ENCODE assay signal across 8 mouse cellular contexts in genomic region chr12:81594902-81595671, GRCm38 (mm10). TPM values are rescaled to one million over a fixed set of nuclear protein-coding genes. Genes with fewer than 3 reads are reported as not detected.
A peak's percentile ranks its signal among the peaks of the same experiment; 100 is the strongest.
DNase-seq lines count a peak whose midpoint lies in the region; ATAC-seq and TF ChIP-seq lines count a peak whose summit lies in the region.

Gene Med6, minus strand, starts transcription at chr12:81595008.

- H3K27me3 ChIP-seq in ES-Bruce4 (ENCODE audit: control insufficient read depth, insufficient read depth, low read length, poor library complexity, severe bottlenecking), result no peaks in the 10 kb centered on the region
- H3K27me3 ChIP-seq in forebrain, embryonic 13.5 days, result 0 out of 2 replicates have a peak, but pooled peaks cover 3% of the 10 kb centered on the region
- H3K27me3 ChIP-seq in liver, postnatal 0 days (ENCODE audit: insufficient read depth, low read length), result no peaks in the 10 kb centered on the region
- no peaks in the 10 kb centered on the region for H3K27me3 ChIP-seq in neural tube, embryonic 14.5 days (ENCODE audit: control insufficient read depth, insufficient read depth, low read length)

- H3K4me1 ChIP-seq in ES-Bruce4 (ENCODE audit: control insufficient read depth, insufficient read depth, low read length), result no peaks in the 10 kb centered on the region
- H3K4me1 ChIP-seq in forebrain, embryonic 13.5 days, result peaks cover 9% of the 10 kb centered on the region
- H3K4me1 ChIP-seq in liver, postnatal 0 days (ENCODE audit: insufficient read depth), result peaks cover 11% of the 10 kb centered on the region
- H3K4me1 ChIP-seq in neural tube, embryonic 14.5 days (ENCODE audit: control insufficient read depth, insufficient read depth, low read length), result peaks cover 4% of the 10 kb centered on the region; the same call in 1 of the 2 replicates

- H3K4me2 ChIP-seq in forebrain, embryonic 13.5 days, result peak within 1 kb of the TSS; percentile 75
- H3K4me2 ChIP-seq in liver, postnatal 0 days (ENCODE audit: low read depth, low read length), result peak within 1 kb of the TSS; percentile 78
- peak within 1 kb of the TSS; percentile 83 for H3K4me2 ChIP-seq in neural tube, embryonic 14.5 days (ENCODE audit: low read depth, low read length)

- H3K9me3 ChIP-seq in ES-Bruce4 (replicated peaks; ENCODE audit: control insufficient read depth, insufficient read depth, low read length, poor library complexity, severe bottlenecking), result no peaks in the 10 kb centered on the region
- H3K9me3 ChIP-seq in forebrain, embryonic 13.5 days (replicated peaks), result no peaks in the 10 kb centered on the region
- H3K9me3 ChIP-seq in liver, postnatal 0 days (ENCODE audit: low read length), result no peaks in the 10 kb centered on the region
- no peaks in the 10 kb centered on the region for H3K9me3 ChIP-seq in neural tube, embryonic 14.5 days (ENCODE audit: control insufficient read depth, low read length)

- 3% methylated on average over 36 of the region's 36 CpGs for WGBS in forebrain, embryonic 13.5 days
- 2% methylated on average over 36 of the region's 36 CpGs for WGBS in large intestine, adult 2 months
- 2% methylated on average over 35 of the region's 36 CpGs for WGBS in liver, postnatal 0 days (ENCODE audit: insufficient replicate concordance)
- 4% methylated on average over 36 of the region's 36 CpGs for WGBS in neural tube, embryonic 14.5 days

- peak within 1 kb of the TSS; percentile 89 for H3K9ac ChIP-seq in ES-Bruce4 (ENCODE audit: low read depth, poor library complexity, severe bottlenecking)
- H3K9ac ChIP-seq in forebrain, embryonic 13.5 days, result peak within 1 kb of the TSS; percentile 74
- peak within 1 kb of the TSS; percentile 82 for H3K9ac ChIP-seq in liver, postnatal 0 days (replicated peaks)
- H3K9ac ChIP-seq in neural tube, embryonic 14.5 days (replicated peaks; ENCODE audit: low read depth, low read length), result peak within 1 kb of the TSS; percentile 80

- H3K27ac ChIP-seq in ES-Bruce4 (ENCODE audit: insufficient read depth, low read length), result peak within 1 kb of the TSS; percentile 19
- no peak within 1 kb of the TSS; the same call in none of the 2 replicates for H3K27ac ChIP-seq in forebrain, embryonic 13.5 days
- H3K27ac ChIP-seq in liver, postnatal 0 days (ENCODE audit: low read depth), result peak within 1 kb of the TSS; percentile 77
- peak within 1 kb of the TSS; percentile 52; the same call in 1 of the 2 replicates for H3K27ac ChIP-seq in neural tube, embryonic 14.5 days (ENCODE audit: low read depth, low read length)

- DNase-seq in heart, postnatal 10 days, result peak; percentile 95
- peak; percentile 79 for DNase-seq in large intestine, adult 2 months (ENCODE audit: low read depth, low spot score)
- peak; percentile 97 for DNase-seq in liver, postnatal 0 days
- peak; percentile 94 for DNase-seq in testis, postnatal 10 days (ENCODE audit: low spot score)

- peak; percentile 97 for ATAC-seq in cerebellum, adult (ENCODE audit: insufficient number of reproducible peaks, low FRiP score, low TSS enrichment)
- peak; percentile 98 for ATAC-seq in forebrain, embryonic 13.5 days
- ATAC-seq in liver, postnatal 0 days, result peak; percentile 99
- ATAC-seq in neural tube, embryonic 14.5 days (ENCODE audit: low read depth), result peak; percentile 98

- TF ChIP-seq EP300 in ES-Bruce4 (IDR thresholded peaks at IDR 0.05; ENCODE audit: insufficient read depth, low read depth, low read length), result 0 out of 2 replicates have a peak, but pooled peaks have one; percentile 2
- TF ChIP-seq EP300 in liver, postnatal 0 days (IDR thresholded peaks at IDR 0.05; ENCODE audit: low read depth), result peak; percentile 83

- TF ChIP-seq POLR2A in ES-Bruce4 (IDR thresholded peaks at IDR 0.05; ENCODE audit: insufficient read depth, low read length), result no peak

- TF ChIP-seq CTCF in ES-Bruce4 (IDR thresholded peaks at IDR 0.05; ENCODE audit: low read depth, low read length), result no peak
- no peak for TF ChIP-seq CTCF in liver, postnatal 0 days (IDR thresholded peaks at IDR 0.05; ENCODE audit: low read depth)

- peak within 1 kb of the TSS; percentile 81 for H3K4me3 ChIP-seq in ES-Bruce4 (ENCODE audit: low read depth, low read length)
- peak within 1 kb of the TSS; percentile 82 for H3K4me3 ChIP-seq in forebrain, embryonic 13.5 days
- H3K4me3 ChIP-seq in liver, postnatal 0 days (ENCODE audit: low read depth, low read length), result peak within 1 kb of the TSS; percentile 93
- H3K4me3 ChIP-seq in neural tube, embryonic 14.5 days (ENCODE audit: low read depth, low read length), result peak within 1 kb of the TSS; percentile 79

- peaks cover 9% of the 10 kb centered on the region for H3K36me3 ChIP-seq in ES-Bruce4 (ENCODE audit: control insufficient read depth, insufficient read depth, low read length, poor library complexity, severe bottlenecking)
- H3K36me3 ChIP-seq in forebrain, embryonic 13.5 days (ENCODE audit: poor library complexity, severe bottlenecking), result peaks cover 7% of the 10 kb centered on the region
- H3K36me3 ChIP-seq in liver, postnatal 0 days (replicated peaks; ENCODE audit: insufficient read depth, low read length), result peaks cover 5% of the 10 kb centered on the region; the same call in 1 of the 2 replicates
- peaks cover 3% of the 10 kb centered on the region for H3K36me3 ChIP-seq in neural tube, embryonic 14.5 days (ENCODE audit: control insufficient read depth, insufficient read depth, low read length)

- intact Hi-C loops in heart, postnatal 10 days (cut with DNase I), result loop anchor here (2.0 to 5.0 kb wide), 2 partner anchors 62 to 108 kb away; partner anchors contain the start of genes Cox16, Gm20498 and Synj2bp

RNA-seq across cellular contexts. Expression of gene Med6, which starts in this region (rescaled TPM):
- 70.4 and 74.4 TPM in 2 replicates for polyA plus RNA-seq in ES-Bruce4 (2011; ENCODE audit: insufficient read depth, insufficient read length, low read depth, missing spikeins)
- polyA plus RNA-seq in forebrain, embryonic 13.5 days (2015; fragmentation: Nextera tagmentation; extraction: Ambion mirVana), result 67.3 and 67.4 TPM in 2 replicates
- total RNA-seq in heart, postnatal 10 days (2021), result 10 to 100 TPM; 16.5 to 19.7 TPM
- polyA plus RNA-seq in large intestine, adult 2 months (2012; rRNA removed), result 10.7 and 11.2 TPM in 2 replicates
- 22.8 and 24.9 TPM in 2 replicates for polyA plus RNA-seq in liver, postnatal 0 days (2015; fragmentation: Nextera tagmentation; extraction: Ambion mirVana)
- polyA plus RNA-seq in neural tube, embryonic 14.5 days (2014; fragmentation: Nextera tagmentation; extraction: Ambion mirVana), result 39.5 and 46.1 TPM in 2 replicates
